Mouse (Mus musculus) MN1 (cell line): Measurements from ENCODE around the gene Xylt1.

Source experiments
- DNase-seq: peaks from one replicate; pipeline ENCODE4 v3.0.0-alpha.2; 2016; ENCODE audit warnings: low spot score

Gene Xylt1

GRCm38 (mm10) chr7:117516896-117517295, 136.1 kb downstream of the Xylt1 start:
- DNase-seq: no peak

GRCm38 (mm10) chr7:117521369-117521768, 140.6 kb downstream of the Xylt1 start:
- no peak for DNase-seq

- DNase-seq: no peak
Observed at GRCm38 (mm10) chr7:117522092-117522635, 141.4 kb downstream of the Xylt1 start.

GRCm38 (mm10) chr7:117524430-117525214, 143.8 kb downstream of the Xylt1 start:
- no peak for DNase-seq

GRCm38 (mm10) chr7:117525678-117526077, 144.9 kb downstream of the Xylt1 start:
- no peak for DNase-seq

GRCm38 (mm10) chr7:117526570-117526969, 145.8 kb downstream of the Xylt1 start:
- no peak for DNase-seq

- DNase-seq: no peak
Observed at GRCm38 (mm10) chr7:117529787-117530655, 149.2 kb downstream of the Xylt1 start.

- no peak for DNase-seq
Observed at GRCm38 (mm10) chr7:117532651-117533050, 151.9 kb downstream of the Xylt1 start.

GRCm38 (mm10) chr7:117533164-117533563, 152.4 kb downstream of the Xylt1 start:
- no peak for DNase-seq

GRCm38 (mm10) chr7:117539931-117540330, 159.2 kb downstream of the Xylt1 start:
- DNase-seq: no peak

- DNase-seq: no peak
Observed at GRCm38 (mm10) chr7:117540413-117540812, 159.6 kb downstream of the Xylt1 start.

GRCm38 (mm10) chr7:117541056-117541455, 160.3 kb downstream of the Xylt1 start:
- DNase-seq: no peak

- DNase-seq: no peak
Observed at GRCm38 (mm10) chr7:117541681-117542080, 160.9 kb downstream of the Xylt1 start.

- no peak for DNase-seq
Observed at GRCm38 (mm10) chr7:117543041-117543440, 162.3 kb downstream of the Xylt1 start.

- DNase-seq: no peak
Observed at GRCm38 (mm10) chr7:117544126-117544525, 163.3 kb downstream of the Xylt1 start.

- DNase-seq: no peak
Observed at GRCm38 (mm10) chr7:117548301-117548700, 167.5 kb downstream of the Xylt1 start.

GRCm38 (mm10) chr7:117550916-117551549, 170.3 kb downstream of the Xylt1 start:
- DNase-seq: no peak

GRCm38 (mm10) chr7:117553228-117553627, 172.4 kb downstream of the Xylt1 start:
- DNase-seq: no peak

GRCm38 (mm10) chr7:117555735-117556134, 175.0 kb downstream of the Xylt1 start:
- DNase-seq: peak; percentile 73

- DNase-seq: no peak
Observed at GRCm38 (mm10) chr7:117558166-117558565, 177.4 kb downstream of the Xylt1 start.

GRCm38 (mm10) chr7:117559051-117559450, 178.3 kb downstream of the Xylt1 start:
- DNase-seq: no peak

- no peak for DNase-seq
Observed at GRCm38 (mm10) chr7:117563939-117564499, 183.2 kb downstream of the Xylt1 start.
